Mouse (Mus musculus) brain, embryonic 14.5 days (tissue): ENCODE measurements around the gene Olfr1411. TPM values are rescaled to one million over a fixed set of nuclear protein-coding genes. Genes with fewer than 3 reads are reported as not detected.

ENCODE experiments used
- DNase-seq: peaks from one replicate; pipeline ENCODE4 v3.0.0-alpha.2; 2011; ENCODE audit warnings: low read depth
- CTCF ChIP-seq: fragments of 200-500 bp; IDR thresholded peaks from 2 replicates; pipeline ENCODE4 v1.5.1; 2012; ENCODE audit warnings: inconsistent platforms, mild to moderate bottlenecking, moderate library complexity, borderline replicate concordance; ENCODE audit not compliant: insufficient read depth, insufficient read length; ENCODE audit errors: extremely low read depth
- POLR2A ChIP-seq: fragments of 200-500 bp; IDR thresholded peaks from 2 replicates; pipeline ENCODE4 v1.6.1; 2012; ENCODE audit warnings: mild to moderate bottlenecking, inconsistent platforms, borderline replicate concordance; ENCODE audit not compliant: poor library complexity, insufficient read depth, insufficient read length, severe bottlenecking; ENCODE audit errors: extremely low read depth
- polyA plus RNA-seq: library from polyadenylated mRNA; depleted of rRNA; stranded (reverse); fragments of >200 nt; gene quantifications from 2 replicates; pipeline ENCODE4 v1.2.3, GENCODE M21; 2012; rRNA removed

Olfr1411 gene
- polyA plus RNA-seq, result not detected in 2 replicates

- no peak for TF ChIP-seq POLR2A
- no peak for TF ChIP-seq CTCF
- DNase-seq, result no peak
Measured at GRCm38 (mm10) chr1:92594111-92594510, at the start of gene Olfr1411. Gene Olfr1411, plus strand, starts transcription at chr1:92594411.

- TF ChIP-seq POLR2A (no peak), CTCF (no peak)
- no peak for DNase-seq
Measured at GRCm38 (mm10) chr1:92545929-92546328, 48.3 kb upstream of the Olfr1411 start.

GRCm38 (mm10) chr1:92571022-92571421, 23.2 kb upstream of the Olfr1411 start, which contains the start of gene Olfr1413:
Gene Olfr1413, plus strand, starts transcription at chr1:92571322.
- TF ChIP-seq POLR2A (no peak), CTCF (no peak)
- DNase-seq, result no peak

GRCm38 (mm10) chr1:92585479-92585878, 8.7 kb upstream of the Olfr1411 start, which contains the start of gene Olfr1412:
Gene Olfr1412, plus strand, starts transcription at chr1:92585779.
- DNase-seq, result no peak
- TF ChIP-seq CTCF (no peak), POLR2A (no peak)

- no peak for TF ChIP-seq POLR2A
- no peak for TF ChIP-seq CTCF
Measured at GRCm38 (mm10) chr1:92596019-92596418, 1.8 kb downstream of the Olfr1411 start.

GRCm38 (mm10) chr1:92605482-92605881, 11.3 kb downstream of the Olfr1411 start, which contains the start of gene Olfr1410:
Gene Olfr1410, plus strand, starts transcription at chr1:92605782.
- TF ChIP-seq POLR2A (no peak), CTCF (no peak)
- no peak for DNase-seq

More at GRCm38 (mm10) chr1:92596019-92596418, 1.8 kb downstream of the Olfr1411 start:
- DNase-seq, result no peak

- TF ChIP-seq CTCF (no peak), POLR2A (no peak)
- DNase-seq, result no peak
Measured at GRCm38 (mm10) chr1:92607711-92608110, 13.5 kb downstream of the Olfr1411 start.

GRCm38 (mm10) chr1:92611008-92611407, 16.8 kb downstream of the Olfr1411 start:
- TF ChIP-seq POLR2A (no peak), CTCF (peak; percentile 78; the same call in 1 of the 2 replicates)
- DNase-seq, result peak; percentile 73

- no peak for DNase-seq
- TF ChIP-seq POLR2A (no peak), CTCF (no peak)
Measured at GRCm38 (mm10) chr1:92613175-92613574, 19.0 kb downstream of the Olfr1411 start.

GRCm38 (mm10) chr1:92614516-92614915, 20.3 kb downstream of the Olfr1411 start:
- peak; percentile 75 for DNase-seq
- TF ChIP-seq CTCF, result peak; percentile 49; the same call in 1 of the 2 replicates
- TF ChIP-seq POLR2A, result no peak

GRCm38 (mm10) chr1:92616046-92616445, 21.8 kb downstream of the Olfr1411 start:
- TF ChIP-seq POLR2A, result no peak
- no peak for TF ChIP-seq CTCF
- no peak for DNase-seq

GRCm38 (mm10) chr1:92617488-92617887, 23.3 kb downstream of the Olfr1411 start, which contains the start of gene Olfr12:
Gene Olfr12, plus strand, starts transcription at chr1:92617788.
- TF ChIP-seq POLR2A, result no peak
- no peak for TF ChIP-seq CTCF
- no peak for DNase-seq
